Mouse (Mus musculus) kidney, embryonic 16.5 days (tissue): ENCODE measurements around the gene Snx20. TPM values are rescaled to one million over a fixed set of nuclear protein-coding genes. Genes with fewer than 3 reads are reported as not detected.
A peak's percentile ranks its signal among the peaks of the same experiment; 100 is the strongest.

ENCODE experiments used
- ATAC-seq: fragments of 200-750 bp; cut with Nextera tagmentation; 2 replicates; pipeline ENCODE4 v1.8.0; 2017; ENCODE audit warnings: moderate TSS enrichment; ENCODE audit not compliant: low FRiP score, low TSS enrichment
- H3K27ac ChIP-seq: fragments of 300-500 bp; sonication (generic); 2 replicates; pipeline ENCODE4 v1.5.1; 2014; ENCODE audit warnings: low read length
- H3K27me3 ChIP-seq: fragments of 300-500 bp; sonication (generic); 2 replicates; pipeline ENCODE4 v1.6.1; 2014; ENCODE audit warnings: low read length, control low read depth, mixed read lengths; ENCODE audit not compliant: insufficient read depth
- H3K36me3 ChIP-seq: fragments of 300-500 bp; sonication (generic); 2 replicates; pipeline ENCODE4 v1.6.1; 2014; ENCODE audit warnings: low read length, control low read depth, mixed read lengths; ENCODE audit not compliant: insufficient read depth
- H3K4me1 ChIP-seq: fragments of 300-500 bp; sonication (generic); 2 replicates; pipeline ENCODE4 v1.6.1; 2014; ENCODE audit warnings: low read length, control low read depth, mixed read lengths; ENCODE audit not compliant: insufficient read depth
- H3K4me2 ChIP-seq: fragments of 300-500 bp; sonication (generic); replicated peaks from 2 replicates; pipeline ENCODE4 v1.6.1; 2014; ENCODE audit warnings: low read depth, low read length
- H3K4me3 ChIP-seq: fragments of 300-500 bp; sonication (generic); 2 replicates; pipeline ENCODE4 v1.5.1; 2014; ENCODE audit warnings: mild to moderate bottlenecking, low read length
- H3K9ac ChIP-seq: fragments of 300-500 bp; sonication (generic); replicated peaks from 2 replicates; pipeline ENCODE4 v1.6.1; 2014; ENCODE audit warnings: low read length
- H3K9me3 ChIP-seq: fragments of 300-500 bp; sonication (generic); 2 replicates; pipeline ENCODE4 v1.6.1; 2016; ENCODE audit warnings: low read length, control low read depth
- WGBS: fragments of 180-500 bp; shearing (Covaris S2); extraction: QIAGEN DNeasy Blood & Tissue Kit; methylation state at CpG from one replicate; pipeline ENCODE4 v1.1.7; 2014; 5-methylcytosine and 5-hydroxymethylcytosine counted together
- polyA plus RNA-seq: library from polyadenylated mRNA; unstranded; fragments of >200 nt; fragmentation: Nextera tagmentation; extraction: Ambion mirVana; gene quantifications from 2 replicates; pipeline ENCODE4 v1.2.1, GENCODE M21; 2015

Gene Snx20
- polyA plus RNA-seq, 1 experiment from 2014 or later: 1.9 TPM

GRCm38 (mm10) chr8:88646837-88647778 lies 11.2 kb upstream of the Snx20 start, which contains the start of gene Nod2:
Gene Nod2, plus strand, starts transcription at chr8:88647315.
- 8% methylated on average over 33 of the region's 33 CpGs for WGBS
- no peaks in the 10 kb centered on the region for H3K36me3 ChIP-seq
- peak; percentile 90 for ATAC-seq
- H3K27ac ChIP-seq: no peak within 1 kb of the TSS
- peaks cover 6% of the 10 kb centered on the region; the same call in 1 of the 2 replicates for H3K27me3 ChIP-seq
- H3K4me3 ChIP-seq: peak within 1 kb of the TSS; percentile 47
- no peaks in the 10 kb centered on the region for H3K9me3 ChIP-seq
- peaks cover 14% of the 10 kb centered on the region for H3K4me1 ChIP-seq
- H3K4me2 ChIP-seq: peak within 1 kb of the TSS; percentile 68
- peak within 1 kb of the TSS; percentile 48 for H3K9ac ChIP-seq

- Histone ChIP-seq H3K27ac (no peak overlapping the region), H3K4me2 (no peak overlapping the region), H3K9me3 (no peaks in the 10 kb centered on the region), H3K27me3 (peaks cover 1% of the 10 kb centered on the region; the same call in 1 of the 2 replicates), H3K9ac (no peak overlapping the region), H3K4me1 (peaks cover 12% of the 10 kb centered on the region), H3K4me3 (no peak overlapping the region), H3K36me3 (no peaks in the 10 kb centered on the region)
- no peak for ATAC-seq
- 87% methylated on average over 5 of the region's 5 CpGs for WGBS
These were observed 7.0 kb upstream of the Snx20 start for GRCm38 (mm10) chr8:88642734-88643564.

GRCm38 (mm10) chr8:88638908-88639307 lies 3.0 kb upstream of the Snx20 start:
- no peaks in the 10 kb centered on the region for H3K36me3 ChIP-seq
- ATAC-seq: no peak
- no peaks in the 10 kb centered on the region for H3K4me1 ChIP-seq
- H3K4me3 ChIP-seq: no peak overlapping the region
- 95% methylated on average over 3 of the region's 3 CpGs for WGBS
- H3K27me3 ChIP-seq: no peaks in the 10 kb centered on the region
- H3K27ac ChIP-seq: no peak overlapping the region
- no peak overlapping the region for H3K9ac ChIP-seq
- H3K9me3 ChIP-seq: no peaks in the 10 kb centered on the region
- no peak overlapping the region for H3K4me2 ChIP-seq

- no peak for ATAC-seq
- no peaks in the 10 kb centered on the region for H3K4me1 ChIP-seq
- no peak overlapping the region for H3K27ac ChIP-seq
- H3K9me3 ChIP-seq: no peaks in the 10 kb centered on the region
- H3K36me3 ChIP-seq: no peaks in the 10 kb centered on the region
- no peak overlapping the region for H3K9ac ChIP-seq
- H3K27me3 ChIP-seq: no peaks in the 10 kb centered on the region
- no peak overlapping the region for H3K4me3 ChIP-seq
- no peak overlapping the region for H3K4me2 ChIP-seq
- WGBS: 81% methylated on average over 9 of the region's 9 CpGs
These were observed 1.4 kb upstream of the Snx20 start for GRCm38 (mm10) chr8:88637092-88638000.

GRCm38 (mm10) chr8:88633343-88633765 lies 2.6 kb downstream of the Snx20 start:
- WGBS: 71% methylated on average over 7 of the region's 7 CpGs
- ATAC-seq: no peak
- no peak overlapping the region for H3K4me3 ChIP-seq
- no peak overlapping the region for H3K4me2 ChIP-seq
- peaks cover 5% of the 10 kb centered on the region; the same call in 1 of the 2 replicates for H3K4me1 ChIP-seq
- no peaks in the 10 kb centered on the region for H3K9me3 ChIP-seq
- H3K27me3 ChIP-seq: no peaks in the 10 kb centered on the region
- no peak overlapping the region for H3K27ac ChIP-seq
- H3K36me3 ChIP-seq: no peaks in the 10 kb centered on the region
- H3K9ac ChIP-seq: no peak overlapping the region

GRCm38 (mm10) chr8:88631081-88631480 lies 4.8 kb downstream of the Snx20 start:
- Histone ChIP-seq H3K4me1 (peaks cover 13% of the 10 kb centered on the region; the same call in 1 of the 2 replicates), H3K4me3 (no peak overlapping the region), H3K4me2 (no peak overlapping the region), H3K36me3 (no peaks in the 10 kb centered on the region), H3K9me3 (no peaks in the 10 kb centered on the region), H3K27me3 (peaks cover 2% of the 10 kb centered on the region; the same call in 1 of the 2 replicates), H3K27ac (no peak overlapping the region), H3K9ac (no peak overlapping the region)
- ATAC-seq: no peak

- no peak for ATAC-seq
- Histone ChIP-seq H3K4me1 (peaks cover 13% of the 10 kb centered on the region; the same call in 1 of the 2 replicates), H3K4me3 (no peak overlapping the region), H3K27me3 (peaks cover 8% of the 10 kb centered on the region; the same call in 1 of the 2 replicates), H3K27ac (no peak overlapping the region), H3K9ac (no peak overlapping the region), H3K9me3 (no peaks in the 10 kb centered on the region), H3K36me3 (no peaks in the 10 kb centered on the region), H3K4me2 (no peak overlapping the region)
- 45% methylated on average over 4 of the region's 4 CpGs for WGBS
These were observed 5.7 kb downstream of the Snx20 start for GRCm38 (mm10) chr8:88630225-88630624.

- Histone ChIP-seq H3K36me3 (no peaks in the 10 kb centered on the region), H3K27ac (no peak overlapping the region), H3K4me3 (peak overlapping the region; percentile 55), H3K9ac (peak overlapping the region; percentile 81; the same call in 1 of the 2 replicates), H3K9me3 (no peaks in the 10 kb centered on the region), H3K4me2 (peak overlapping the region; percentile 89), H3K27me3 (peaks cover 8% of the 10 kb centered on the region; the same call in 1 of the 2 replicates), H3K4me1 (peaks cover 13% of the 10 kb centered on the region; the same call in 1 of the 2 replicates)
- 62% methylated on average over 14 of the region's 14 CpGs for WGBS
- no peak for ATAC-seq
These were observed 7.7 kb downstream of the Snx20 start for GRCm38 (mm10) chr8:88628001-88628774.
